ENCODE assay signal across 34 mouse cellular contexts in the genomic region with DNA sequence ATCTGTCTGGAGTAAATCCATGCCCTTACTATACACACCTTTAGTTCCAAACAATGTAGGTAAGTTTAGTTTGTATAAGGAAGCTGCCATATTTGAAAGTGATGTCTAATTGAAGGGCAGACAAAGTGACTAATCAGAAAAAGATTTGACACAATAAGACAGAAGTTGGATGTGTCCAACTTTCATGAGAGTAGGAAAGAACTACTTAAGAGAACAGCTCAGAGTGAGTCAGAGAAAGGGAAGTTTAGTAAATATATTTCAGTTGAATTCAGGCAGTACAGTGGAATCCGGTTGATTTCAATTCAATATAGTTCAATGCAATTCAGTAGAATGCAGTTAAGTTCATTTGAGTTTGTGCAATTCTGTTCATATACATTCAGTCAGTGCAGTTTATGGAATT.
"Had no signal": no experiment of that assay in that cellular context is flagged by ENCODE, and none has a peak within 500 bp of the region (broad histone marks: within the 10 kb centered on the region; RNA-seq: fewer than 3 reads in every experiment).

No protein-coding gene starts in this region.

- DNase-seq: heart, postnatal 10 days; heart, postnatal 14 days; heart, postnatal 36 days; heart, postnatal 4 days; kidney, adult 11 months; kidney, adult 18-20 months; kidney, adult 2 months; kidney, adult 8-10 months; kidney, adult 9 months; kidney, postnatal 10 days; kidney, postnatal 14 days; kidney, postnatal 25 days; kidney, postnatal 36 days; kidney, postnatal 4 days; layer of hippocampus, adult 9-11 months; layer of hippocampus, postnatal 36 days had no signal

- H3K27ac ChIP-seq: heart, embryonic 13.5 days; heart, embryonic 15.5 days; hindbrain, embryonic 10.5 days; hindbrain, embryonic 12.5 days; hindbrain, embryonic 13.5 days; hindbrain, embryonic 14.5 days; hindbrain, embryonic 15.5 days; hindbrain, postnatal 0 days; intestine, embryonic 15.5 days; kidney, embryonic 15.5 days; kidney, postnatal 0 days; layer of hippocampus, adult 2 months; left cerebral cortex, adult 2 months had no signal

- H3K4me3 ChIP-seq: heart, embryonic 12.5 days; heart, embryonic 13.5 days; heart, embryonic 15.5 days; hindbrain, embryonic 10.5 days; hindbrain, embryonic 12.5 days; hindbrain, embryonic 13.5 days; hindbrain, embryonic 15.5 days; intestine, embryonic 15.5 days; kidney, embryonic 15.5 days; layer of hippocampus, adult 2 months; left cerebral cortex, adult 2 months had no signal

- H3K4me1 ChIP-seq: heart, embryonic 12.5 days; heart, embryonic 13.5 days; heart, embryonic 15.5 days; hindbrain, embryonic 10.5 days; hindbrain, embryonic 12.5 days; hindbrain, embryonic 13.5 days; hindbrain, embryonic 15.5 days; intestine, embryonic 15.5 days; kidney, embryonic 15.5 days had no signal

- ATAC-seq: hindbrain, embryonic 16.5 days; hindbrain, postnatal 0 days; inflammation-experienced regulatory T-cells, adult 6 months; intestine, embryonic 15.5 days; intestine, embryonic 16.5 days; intestine, postnatal 0 days had no signal

- H3K36me3 ChIP-seq: heart, embryonic 12.5 days; heart, embryonic 13.5 days; heart, embryonic 15.5 days; hindbrain, embryonic 10.5 days; hindbrain, embryonic 12.5 days; hindbrain, embryonic 13.5 days; hindbrain, embryonic 15.5 days; intestine, embryonic 15.5 days; kidney, embryonic 15.5 days had no signal

- H3K9me3 ChIP-seq: heart, embryonic 12.5 days; heart, embryonic 15.5 days; hindbrain, embryonic 12.5 days; hindbrain, embryonic 13.5 days; hindbrain, embryonic 15.5 days; intestine, embryonic 15.5 days; kidney, embryonic 15.5 days had no signal

- H3K4me2 ChIP-seq: heart, embryonic 12.5 days; heart, embryonic 13.5 days; heart, embryonic 15.5 days; hindbrain, embryonic 12.5 days; hindbrain, embryonic 13.5 days; hindbrain, embryonic 14.5 days; hindbrain, embryonic 15.5 days; intestine, embryonic 15.5 days; kidney, embryonic 15.5 days had no signal

- H3K9ac ChIP-seq: heart, embryonic 12.5 days; heart, embryonic 13.5 days; heart, embryonic 15.5 days; hindbrain, embryonic 12.5 days; hindbrain, embryonic 13.5 days; hindbrain, embryonic 14.5 days; hindbrain, embryonic 15.5 days; intestine, embryonic 15.5 days; kidney, embryonic 15.5 days had no signal

- H3K27me3 ChIP-seq: heart, embryonic 12.5 days; heart, embryonic 13.5 days; heart, embryonic 15.5 days; hindbrain, embryonic 12.5 days; hindbrain, embryonic 13.5 days; hindbrain, embryonic 15.5 days; intestine, embryonic 15.5 days; kidney, embryonic 15.5 days had no signal
